Mouse (Mus musculus) megakaryocyte-erythroid progenitor cell, adult 5 weeks (primary cell): Measurements from ENCODE around the gene Topors. TPM values are rescaled to one million over a fixed set of nuclear protein-coding genes. Genes with fewer than 3 reads are reported as not detected.

ENCODE experiments used
- polyA plus RNA-seq: library from polyadenylated mRNA; stranded (reverse); fragments of >175 nt; gene quantifications from 2 replicates; pipeline ENCODE4 v1.2.3, GENCODE M21; 2012

The Topors gene
- polyA plus RNA-seq = 13.9 and 15.9 TPM in 2 replicates

GRCm38 (mm10) chr4:40269430-40270032 lies at the start of gene Topors, which contains the start of gene Smim27:
TSS of gene Topors (minus strand) at chr4:40269850.
TSS of gene Smim27 (plus strand) at chr4:40269579.

GRCm38 (mm10) chr4:40279276-40279900 lies 9.7 kb upstream of the Topors start, which contains the start of gene Ndufb6:
TSS of gene Ndufb6 (minus strand) at chr4:40279421.

GRCm38 (mm10) chr4:40239409-40240271 lies 30.0 kb downstream of the Topors start, which contains the start of gene Ddx58:
TSS of gene Ddx58 (minus strand) at chr4:40239828.

Other genes starting within 250 kb of the Topors start
- 4.2 and 4.4 TPM in 2 replicates for gene Aco1, start 126.8 kb downstream of the Topors start, polyA plus RNA-seq
- 1.0 and 1.8 TPM in 2 replicates for gene Ddx58, start 30.0 kb downstream of the Topors start, polyA plus RNA-seq
- gene Smim27, start 271 bp downstream of the Topors start, polyA plus RNA-seq = 22.8 and 36.5 TPM in 2 replicates
- 221 and 247 TPM in 2 replicates for gene Ndufb6, start 9.6 kb upstream of the Topors start, polyA plus RNA-seq
- 1.7 and 3.3 TPM in 2 replicates for gene Tmem215, start 202.3 kb upstream of the Topors start, polyA plus RNA-seq